Mouse (Mus musculus) Patski (cell line): ENCODE results near the gene Itgb1bp1. TPM values are rescaled to one million over a fixed set of nuclear protein-coding genes. Genes with fewer than 3 reads are reported as not detected.

ENCODE experiments used
- ATAC-seq: fragments of 100-300 bp; one replicate; pipeline ENCODE4 v1.8.0; 2021
- CTCF ChIA-PET: fragments of 350-600 bp; sonication (Branson Sonifier 250); formaldehyde crosslinking; loops from one replicate; lab custom pipeline; 2022; ENCODE audit warnings: inconsistent platforms; lab: Charles Lee
- POLR2A ChIA-PET: fragments of 350-600 bp; sonication (Branson Sonifier 250); formaldehyde crosslinking; loops from one replicate; lab custom pipeline; 2022; ENCODE audit warnings: antibody characterized with exemption, inconsistent platforms; lab: Charles Lee
- DNase-seq: peaks from one replicate; pipeline ENCODE4 v3.0.0-alpha.2; 2011; ENCODE audit warnings: low read depth, low spot score
- H3K27me3 ChIP-seq: fragments of 371-371 bp; one replicate; pipeline ENCODE4 v1.5.1; 2021
- CTCF ChIP-seq: fragments of 100-300 bp; IDR thresholded peaks from one replicate; pipeline ENCODE4 v1.5.1; 2021
- in situ Hi-C: fragments of 300-500 bp; cut with MboI; formaldehyde crosslinking; loops from 3 replicates; pipeline ENCODE4 v1.11.1; 2018; ENCODE audit warnings: low pct_unique_long_range_greater_than_20kb, mixed read lengths
- polyA plus RNA-seq: library from polyadenylated mRNA; unstranded; gene quantifications from one replicate; pipeline ENCODE4 v1.2.3, GENCODE M21; 2021

The Itgb1bp1 gene
- polyA plus RNA-seq, 1 experiment from 2014 or later = 62.4 TPM

DNA sequence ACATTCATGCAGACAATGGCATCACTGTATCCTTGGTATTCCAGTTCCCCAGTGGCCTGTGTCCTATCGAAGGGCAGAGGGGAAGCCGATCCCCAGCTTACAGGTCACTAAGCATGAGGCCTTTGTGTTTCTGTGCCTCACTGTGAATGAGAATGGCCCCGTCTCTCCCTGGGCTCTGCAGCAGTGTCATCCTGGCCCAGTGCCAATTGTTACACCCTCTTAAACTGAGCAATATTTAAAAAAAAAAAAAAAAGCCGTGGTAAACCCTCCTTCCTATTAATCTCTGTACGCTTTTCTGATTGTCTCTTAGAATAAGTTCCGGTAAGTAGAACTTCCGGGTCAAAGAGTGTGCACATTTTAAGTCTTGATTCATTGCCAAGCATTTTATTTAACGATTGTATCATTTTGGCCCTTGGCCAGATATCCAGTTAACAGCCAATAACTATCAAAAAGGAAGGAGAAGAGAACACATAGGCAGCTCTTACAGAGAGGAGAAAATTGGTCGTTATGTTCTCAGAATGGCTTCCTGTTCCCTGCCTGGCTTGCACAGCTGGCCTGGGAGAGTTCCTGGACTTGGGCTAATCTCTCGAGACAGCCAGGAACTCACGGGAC is 81.3 kb downstream of the Itgb1bp1 start:
- in situ Hi-C loops = no loop called here
- ChIA-PET CTCF (interaction anchor here (1.7 kb wide), 1 partner anchor 22 kb away, joined by 5 read pairs; no protein-coding TSS in a partner anchor), POLR2A (no interaction called here)
- ATAC-seq (no peak), DNase-seq (no peak)
- TF ChIP-seq CTCF = no peak
- H3K27me3 ChIP-seq = no peaks in the 10 kb centered on the region

DNA sequence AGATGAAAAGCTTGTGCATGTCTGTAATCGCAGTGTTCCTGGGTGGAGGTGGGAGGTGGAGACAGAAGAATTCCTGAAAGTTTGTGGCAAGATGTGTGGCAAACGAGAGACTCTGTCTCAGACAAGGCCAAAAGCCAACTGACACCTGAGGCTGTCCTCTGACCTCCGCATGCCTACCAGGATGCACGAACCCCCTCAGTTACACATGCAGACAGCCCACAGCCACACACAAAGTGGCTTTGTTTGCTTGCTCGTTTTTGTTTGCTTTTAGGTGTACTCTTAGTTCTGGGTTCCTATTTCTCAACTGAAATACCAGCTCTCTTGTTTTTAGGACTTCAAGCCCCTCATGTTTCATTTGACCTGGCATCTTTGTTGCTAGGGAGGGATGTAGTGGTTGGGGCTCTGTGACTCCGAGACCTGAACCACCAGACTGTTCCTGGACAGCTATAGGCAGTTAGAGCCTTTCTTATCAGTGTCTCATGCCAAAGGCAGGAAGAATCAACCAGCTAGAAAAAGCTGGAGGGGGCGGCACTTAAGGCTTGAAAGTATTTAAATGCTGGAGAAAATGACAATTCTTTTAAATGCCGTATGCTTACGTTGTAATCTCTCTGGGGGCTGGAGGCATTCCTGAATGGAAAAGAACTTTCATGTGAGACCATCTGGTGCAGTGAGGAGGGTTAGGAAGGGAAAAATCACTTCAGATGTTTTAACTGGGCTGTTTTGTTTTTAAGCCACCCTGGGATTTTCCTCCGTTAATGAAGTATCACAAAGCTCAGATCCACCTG is 84.4 kb downstream of the Itgb1bp1 start:
- in situ Hi-C loops = no loop called here
- DNase-seq = no peak
- CTCF ChIA-PET = interaction anchor here (1.1 kb wide), 1 partner anchor 26 kb away, joined by 3 read pairs; no protein-coding TSS in a partner anchor
- no peaks in the 10 kb centered on the region for H3K27me3 ChIP-seq
- POLR2A ChIA-PET = no interaction called here
- ATAC-seq = no peak
- TF ChIP-seq CTCF = no peak

DNA sequence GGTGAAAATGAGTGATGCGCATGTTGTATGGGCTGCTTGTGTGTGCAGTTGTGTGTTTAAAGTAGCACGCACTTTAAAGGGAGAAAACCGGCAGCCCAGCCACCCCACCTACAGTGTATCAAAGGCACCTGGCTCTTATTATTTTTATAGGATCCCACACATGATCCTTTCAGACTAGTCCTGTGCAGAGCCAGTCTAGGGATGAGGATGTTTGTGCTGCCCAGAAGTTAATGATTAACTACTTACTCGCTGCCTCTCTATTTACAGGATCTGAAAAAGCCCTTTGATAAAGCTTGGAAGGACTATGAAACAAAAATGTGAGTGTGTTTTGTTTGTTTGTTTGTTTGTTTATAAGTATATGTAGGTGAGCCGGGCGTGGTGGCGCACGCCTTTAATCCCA is 85.5 kb downstream of the Itgb1bp1 start:
- no peaks in the 10 kb centered on the region for H3K27me3 ChIP-seq
- no peak for ATAC-seq
- CTCF ChIA-PET = no interaction called here
- POLR2A ChIA-PET = no interaction called here
- in situ Hi-C loops = no loop called here
- DNase-seq = no peak
- TF ChIP-seq CTCF = no peak

DNA sequence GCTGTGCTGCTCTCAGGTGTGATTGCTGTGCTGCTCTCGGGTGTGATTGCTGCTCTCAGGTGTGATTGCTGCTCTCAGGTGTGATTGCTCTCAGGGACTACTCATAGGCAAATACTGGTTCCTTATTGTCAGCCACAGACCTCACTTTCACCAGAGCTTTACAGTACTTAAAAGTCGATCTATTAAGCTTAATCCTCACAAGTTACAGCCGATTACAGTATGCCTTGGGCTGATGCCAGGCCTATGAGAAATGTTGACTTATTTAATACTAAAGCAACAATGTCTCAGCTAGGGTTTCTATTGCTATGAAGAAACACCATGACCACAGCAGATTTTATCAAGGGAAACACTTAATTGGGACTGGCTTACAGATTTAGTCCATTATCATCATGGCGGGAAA is 89.7 kb downstream of the Itgb1bp1 start:
- ChIA-PET CTCF (interaction anchor here (1.6 kb wide), 1 partner anchor 36 kb away, joined by 3 read pairs; no protein-coding TSS in a partner anchor), POLR2A (no interaction called here)
- DNase-seq (no peak), ATAC-seq (peak; percentile 42)
- in situ Hi-C loops = no loop called here
- TF ChIP-seq CTCF = no peak
- H3K27me3 ChIP-seq = no peaks in the 10 kb centered on the region

DNA sequence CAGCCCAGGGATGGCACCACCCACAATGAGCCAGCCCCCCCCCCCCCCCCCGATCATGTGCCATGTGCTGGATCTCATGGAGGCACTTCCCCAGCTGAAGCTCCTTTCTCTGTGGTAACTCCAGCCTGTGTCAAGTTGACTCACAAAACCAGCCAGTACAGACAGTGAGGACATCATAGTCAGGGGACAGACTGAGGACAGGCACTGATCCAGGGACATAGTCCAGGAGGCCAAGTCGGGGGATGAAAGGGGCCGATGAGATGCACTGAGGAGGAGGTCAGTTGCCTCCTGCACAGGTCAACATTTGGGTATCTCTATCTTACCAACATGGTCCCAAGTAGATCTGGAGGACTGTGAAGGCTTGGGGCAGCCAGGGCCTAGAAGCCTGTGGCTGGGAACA is 90.6 kb downstream of the Itgb1bp1 start:
- in situ Hi-C loops = no loop called here
- TF ChIP-seq CTCF = no peak
- ATAC-seq = no peak
- POLR2A ChIA-PET = no interaction called here
- CTCF ChIA-PET = no interaction called here
- no peak for DNase-seq
- no peaks in the 10 kb centered on the region for H3K27me3 ChIP-seq

DNA sequence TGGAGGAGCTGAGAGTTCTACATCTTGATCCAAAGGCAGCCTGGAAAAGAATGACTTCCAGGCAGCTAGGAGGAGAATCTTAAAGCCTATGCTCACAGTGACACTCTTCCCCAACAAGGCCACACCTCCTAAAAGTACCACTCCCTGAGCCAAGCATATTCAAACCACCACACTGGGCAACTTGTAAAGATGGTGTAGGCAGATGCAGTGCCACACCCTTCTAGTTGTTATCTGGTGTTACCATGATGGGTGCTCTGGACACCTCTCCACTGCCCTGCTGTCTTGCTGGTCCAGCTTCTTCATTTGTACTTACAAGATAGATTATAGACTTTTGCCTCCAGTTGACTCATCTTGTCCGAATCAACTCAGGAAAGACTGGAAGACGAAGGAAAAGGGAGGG is 94.5 kb downstream of the Itgb1bp1 start:
- no peak for ATAC-seq
- no peak for DNase-seq
- ChIA-PET POLR2A (interaction anchor here (0.5 kb wide), 1 partner anchor 229 kb away, joined by 4 read pairs; no protein-coding TSS in a partner anchor), CTCF (no interaction called here)
- no peak for TF ChIP-seq CTCF
- no peaks in the 10 kb centered on the region for H3K27me3 ChIP-seq
- in situ Hi-C loops = no loop called here

Other genes starting within 250 kb of the Itgb1bp1 start
- gene Cpsf3, start 893 bp downstream of the Itgb1bp1 start, polyA plus RNA-seq = 54.8 TPM
- 88.1 TPM for gene Iah1, start 30.1 kb upstream of the Itgb1bp1 start, polyA plus RNA-seq
- 41.7 TPM for gene Adam17, start 87.3 kb upstream of the Itgb1bp1 start, polyA plus RNA-seq
- 654 TPM for gene Ywhaq, start 131.4 kb upstream of the Itgb1bp1 start, polyA plus RNA-seq